Mouse (Mus musculus) embryonic stem cell, embryonic (primary cell): ENCODE data around the gene Tnfsf13b.

ENCODE experiments used
- CTCF ChIA-PET, 4 experiments: fragments of 300-600 bp in 2 of 4; fragments of 350-600 bp in 2 of 4; sonication (Branson Sonifier 250); formaldehyde crosslinking; loops; one replicate each; lab custom pipeline; 2022; ENCODE audit warnings: inconsistent platforms in 2 of 4; lab: Charles Lee
- POLR2A ChIA-PET, 4 experiments: fragments of 300-600 bp in 2 of 4; fragments of 350-600 bp in 2 of 4; sonication (Branson Sonifier 250); formaldehyde crosslinking; loops; one replicate each; lab custom pipeline; 2022; ENCODE audit warnings: antibody characterized with exemption in 4 of 4, inconsistent platforms in 1 of 4; lab: Charles Lee

The Tnfsf13b gene

DNA sequence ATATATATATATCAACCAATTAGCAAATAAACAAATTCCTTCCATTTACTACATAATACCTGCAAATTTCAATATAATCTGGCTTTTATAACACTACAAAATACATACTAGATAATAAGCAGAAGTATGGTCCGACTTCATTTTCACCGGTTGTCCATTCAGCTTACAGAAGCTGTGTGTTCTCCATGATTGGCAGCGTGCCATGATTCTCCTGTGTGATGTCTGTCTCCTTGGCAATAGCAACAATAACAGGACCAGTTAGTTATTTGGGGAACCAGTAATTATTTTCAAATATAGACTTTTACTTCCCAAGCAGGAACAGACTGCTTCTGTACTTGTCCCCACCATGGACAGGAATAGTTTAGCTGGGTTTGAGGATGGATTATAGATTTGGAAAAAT lies 11.0 kb downstream of the Tnfsf13b start:
- ChIA-PET CTCF (no interaction called here), POLR2A (no interaction called here)

DNA sequence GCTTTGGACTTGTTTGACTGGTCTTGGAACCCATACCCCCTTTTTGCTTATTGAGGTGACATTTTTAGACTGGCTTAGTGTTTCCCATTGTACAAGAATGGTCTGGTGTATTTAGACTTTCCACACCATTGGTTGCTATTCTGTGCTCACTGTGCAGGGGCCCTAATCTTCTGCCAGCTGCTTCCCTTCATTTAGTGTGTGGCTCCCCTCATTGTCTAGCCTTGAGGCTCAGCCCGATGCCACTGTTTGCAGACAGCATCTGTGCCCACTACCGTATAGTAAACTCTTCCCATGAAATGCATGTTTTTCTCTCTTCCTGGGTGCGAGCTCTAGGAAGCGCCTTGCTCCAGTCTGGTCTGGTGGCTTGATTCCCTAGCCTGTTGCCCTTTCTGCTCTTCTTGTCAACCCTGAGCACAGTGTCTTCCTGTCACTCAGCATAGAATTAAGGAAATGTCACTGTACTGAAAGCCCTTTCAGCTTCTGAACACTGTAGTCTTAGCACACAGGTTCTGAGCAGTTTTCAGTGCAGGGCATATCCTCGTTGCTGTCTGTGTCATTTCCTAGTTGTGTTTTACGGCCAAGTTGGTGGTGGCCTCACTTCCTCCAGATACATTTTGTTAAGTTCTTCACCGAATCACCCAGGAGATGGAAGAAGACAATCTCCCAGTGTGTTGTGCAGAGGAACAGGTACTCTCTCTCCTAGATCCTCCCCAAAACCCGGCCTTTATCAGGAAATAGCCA lies 24.2 kb downstream of the Tnfsf13b start:
- CTCF ChIA-PET = no interaction called here
- POLR2A ChIA-PET = no interaction called here

DNA sequence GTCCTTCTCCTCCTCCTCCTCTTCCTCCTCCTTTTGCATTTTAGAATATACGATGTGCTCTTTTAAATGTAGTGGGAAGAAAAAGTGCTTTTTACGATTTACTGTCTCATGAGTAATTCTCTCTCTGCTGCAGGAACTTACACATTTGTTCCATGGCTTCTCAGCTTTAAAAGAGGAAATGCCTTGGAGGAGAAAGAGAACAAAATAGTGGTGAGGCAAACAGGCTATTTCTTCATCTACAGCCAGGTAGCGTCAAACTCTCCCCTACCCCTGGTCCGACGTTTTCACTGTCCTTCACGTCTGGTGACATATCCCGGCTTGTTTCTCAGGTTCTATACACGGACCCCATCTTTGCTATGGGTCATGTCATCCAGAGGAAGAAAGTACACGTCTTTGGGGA lies 24.9 kb downstream of the Tnfsf13b start:
- CTCF ChIA-PET = no interaction called here

DNA sequence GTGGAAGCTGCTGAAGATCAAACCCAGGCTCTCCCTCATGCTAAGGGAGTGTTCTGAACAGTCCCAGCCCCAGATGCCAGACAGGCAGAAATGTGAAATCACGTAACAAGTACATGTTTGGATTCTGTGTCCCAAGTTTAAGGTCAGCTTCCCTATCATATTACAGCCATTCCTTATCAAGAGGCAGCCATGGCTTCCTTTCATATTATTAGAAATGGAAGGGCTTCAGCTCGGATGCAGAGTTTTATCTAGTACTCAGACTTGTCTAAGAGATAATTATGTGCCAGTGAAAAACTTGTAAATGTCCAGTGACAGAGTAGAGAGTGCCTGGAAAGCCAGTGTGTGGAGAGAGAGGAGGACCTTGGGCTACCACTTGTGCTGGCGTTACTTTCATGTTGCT lies 34.6 kb downstream of the Tnfsf13b start:
- CTCF ChIA-PET = interaction anchor here in 1 of 4 experiments (1.7 kb wide), 1 partner anchor 362 kb away, joined by 6 read pairs; no protein-coding TSS in a partner anchor
- POLR2A ChIA-PET = no interaction called here

More for the DNA sequence above, 24.9 kb downstream of the Tnfsf13b start:
- POLR2A ChIA-PET = no interaction called here

DNA sequence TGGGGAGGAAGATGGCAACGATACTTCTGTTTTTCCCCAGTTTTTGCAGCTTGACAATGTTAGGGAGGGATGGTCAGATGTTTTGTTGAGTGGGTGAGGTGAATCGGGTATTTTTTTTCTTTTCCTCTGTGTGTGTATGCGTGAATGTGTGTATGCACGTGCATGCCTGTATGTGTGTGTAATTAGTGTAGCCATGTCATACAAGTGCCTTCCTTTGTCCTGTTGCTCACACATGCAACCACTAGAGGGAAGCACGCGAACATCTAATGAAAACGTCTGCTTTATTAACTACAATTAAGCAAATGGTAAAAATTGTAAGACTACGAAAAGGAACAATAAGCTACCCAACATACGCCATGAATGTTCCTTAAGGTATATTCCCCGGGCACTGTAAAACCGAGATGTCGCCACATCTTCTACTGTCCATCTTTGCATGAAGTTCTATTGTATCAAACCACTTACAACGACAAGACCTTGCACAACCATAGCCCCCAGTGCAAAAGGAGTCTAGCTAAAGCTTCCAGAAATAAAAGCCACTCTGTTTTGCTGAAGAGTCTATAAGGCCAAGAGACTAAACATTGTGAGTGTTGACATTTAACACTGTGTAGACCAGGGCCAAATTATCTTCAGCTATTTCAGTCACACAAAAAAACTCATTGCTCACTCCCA lies 37.7 kb downstream of the Tnfsf13b start:
- CTCF ChIA-PET = interaction anchor here in 3 of 4 experiments (0.8 to 2.0 kb wide), 4 partner anchors 359 to 369 kb away, joined by 3 to 8 read pairs (median 8); no protein-coding TSS in a partner anchor
- POLR2A ChIA-PET = no interaction called here

DNA sequence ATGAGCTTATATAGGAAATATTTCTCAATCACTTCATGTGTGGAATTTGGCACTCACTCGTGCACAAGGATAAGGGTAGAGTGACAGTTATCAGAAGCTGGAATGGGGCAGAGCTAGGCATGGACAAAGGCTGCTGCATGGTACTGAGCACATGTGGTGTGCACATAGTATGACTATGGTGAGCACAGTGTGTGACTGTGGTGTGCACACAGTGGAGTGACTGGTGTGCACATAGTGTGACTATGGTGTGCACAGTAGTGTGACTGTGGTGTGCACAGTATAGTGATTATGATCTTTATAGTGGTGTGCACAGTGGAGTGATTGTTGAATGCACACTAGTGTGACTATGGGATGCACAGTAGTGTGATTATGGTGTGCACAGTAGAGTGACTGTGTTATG lies 39.5 kb downstream of the Tnfsf13b start:
- POLR2A ChIA-PET = no interaction called here
- CTCF ChIA-PET = interaction anchor here in 1 of 4 experiments (0.5 kb wide), 1 partner anchor 9 kb away, joined by 13 read pairs; no protein-coding TSS in a partner anchor

DNA sequence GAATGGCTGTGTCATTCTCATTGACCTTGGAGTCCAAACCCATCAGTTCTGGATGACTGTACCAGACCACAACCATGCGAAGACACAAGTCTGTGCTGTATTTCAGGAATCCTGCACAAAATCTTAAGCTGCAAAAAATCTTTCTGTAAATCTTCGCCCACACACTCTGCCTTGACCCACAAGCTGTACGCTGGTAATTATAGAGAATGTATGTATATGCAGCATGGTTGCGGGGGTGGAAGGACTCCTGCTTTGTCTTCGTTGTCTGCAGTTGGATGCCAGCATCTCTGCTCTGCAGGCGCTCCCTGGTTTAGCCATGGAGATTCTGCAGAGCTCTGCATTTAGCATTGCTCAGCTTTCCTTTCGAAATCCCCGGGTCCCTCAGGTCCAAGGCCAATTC lies 42.9 kb downstream of the Tnfsf13b start:
- POLR2A ChIA-PET = no interaction called here
- CTCF ChIA-PET = no interaction called here

DNA sequence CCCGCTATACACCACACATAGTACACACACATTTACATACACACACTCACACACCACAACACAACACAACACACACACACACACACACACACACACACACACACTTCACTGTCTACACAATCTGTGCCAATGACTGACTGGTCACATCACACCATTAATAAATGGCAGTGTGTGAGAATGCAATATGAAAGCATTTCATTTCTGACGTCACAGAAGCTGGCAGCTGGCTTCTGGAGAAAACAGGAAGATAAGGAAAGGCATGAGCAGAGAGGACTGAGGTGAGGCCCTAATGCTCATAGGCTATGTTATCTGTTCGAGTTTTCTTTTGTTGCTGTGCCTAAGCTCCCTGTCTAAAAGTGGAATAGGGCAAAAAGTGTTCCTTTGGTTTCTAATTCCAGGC lies 45.3 kb downstream of the Tnfsf13b start:
- ChIA-PET POLR2A (no interaction called here), CTCF (no interaction called here)

DNA sequence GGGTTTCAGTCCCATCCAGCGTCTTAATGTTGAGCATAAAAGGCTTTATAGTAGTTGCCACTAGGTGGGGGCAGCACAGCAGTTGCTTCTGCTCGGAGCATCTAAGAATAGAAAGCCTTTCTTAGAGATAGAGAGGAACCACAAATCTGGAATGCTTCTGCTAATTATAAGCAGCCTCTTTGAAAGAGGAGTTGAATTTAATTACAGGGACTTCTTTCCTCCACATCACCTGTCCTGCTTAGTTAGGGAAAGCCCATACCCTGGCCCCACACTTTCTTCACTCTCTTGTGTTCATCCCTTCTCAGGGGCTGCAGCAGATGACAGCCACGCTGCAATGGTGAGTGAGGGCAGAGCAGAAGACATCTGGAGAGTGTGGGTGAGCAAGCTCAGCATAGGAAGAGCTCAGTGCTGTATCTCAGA lies 47.3 kb downstream of the Tnfsf13b start:
- ChIA-PET POLR2A (no interaction called here), CTCF (interaction anchor here in 2 of 4 experiments (0.7 to 0.8 kb wide), 2 partner anchors 349 kb away, joined by 3 to 7 read pairs; no protein-coding TSS in a partner anchor)

DNA sequence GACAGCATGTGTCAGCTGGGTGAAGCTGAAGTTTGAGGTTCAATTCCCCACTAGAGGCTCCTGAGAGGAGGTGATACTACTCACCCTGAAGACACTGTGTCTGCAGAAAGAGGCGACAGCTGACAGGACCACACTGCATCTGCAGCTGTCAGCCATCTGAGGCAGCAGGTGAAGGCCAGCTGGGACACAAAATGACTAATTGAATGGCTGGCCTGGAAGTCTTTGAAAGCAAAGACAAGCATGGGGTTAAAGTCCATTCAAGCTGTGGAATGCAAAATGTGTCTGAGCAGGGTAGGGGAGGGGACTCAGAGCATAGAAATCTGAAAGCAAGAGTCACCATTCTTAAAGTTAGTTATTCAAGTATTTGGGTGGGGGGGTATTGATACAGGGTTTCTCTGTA lies 54.7 kb downstream of the Tnfsf13b start:
- ChIA-PET CTCF (no interaction called here), POLR2A (no interaction called here)

DNA sequence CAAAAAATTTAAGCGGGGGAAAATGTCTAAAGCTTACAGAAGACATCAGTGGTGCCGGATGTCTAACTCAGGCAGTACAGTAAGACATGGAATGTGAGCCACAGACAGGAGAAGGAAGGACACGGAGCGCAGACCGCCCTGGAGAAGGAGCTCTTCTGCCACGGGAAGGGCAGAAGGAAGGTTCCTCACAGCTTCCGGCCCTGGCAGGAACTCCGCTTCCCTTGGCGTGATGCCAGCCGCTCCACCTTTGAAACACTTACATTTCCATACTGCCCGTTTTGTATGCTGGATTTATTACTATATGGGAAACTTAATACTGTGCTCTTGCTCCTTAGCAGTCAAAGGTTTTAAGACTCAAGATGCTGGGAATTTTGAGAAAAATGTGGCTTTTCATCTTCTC lies 60.6 kb downstream of the Tnfsf13b start:
- ChIA-PET POLR2A (no interaction called here), CTCF (no interaction called here)

DNA sequence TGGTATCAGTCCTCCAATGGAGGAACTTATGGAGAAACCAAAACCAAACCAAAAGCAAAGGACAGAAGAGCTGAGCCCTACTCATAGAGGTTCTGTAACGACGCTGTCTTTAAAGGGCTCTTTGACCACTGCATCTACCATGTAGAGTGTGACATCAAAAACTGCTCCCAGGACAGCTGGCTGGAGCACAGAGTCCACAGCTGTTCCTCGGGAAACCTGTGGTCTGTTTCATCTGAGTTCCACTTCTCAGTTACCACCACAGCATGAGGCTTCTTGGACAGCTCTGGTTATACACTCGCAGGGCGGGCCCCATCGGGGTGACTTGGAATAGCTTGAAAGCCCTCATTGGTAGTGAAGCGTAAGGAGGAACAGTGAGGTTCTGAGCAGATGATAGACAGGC lies 61.5 kb downstream of the Tnfsf13b start:
- POLR2A ChIA-PET = no interaction called here
- CTCF ChIA-PET = no interaction called here

DNA sequence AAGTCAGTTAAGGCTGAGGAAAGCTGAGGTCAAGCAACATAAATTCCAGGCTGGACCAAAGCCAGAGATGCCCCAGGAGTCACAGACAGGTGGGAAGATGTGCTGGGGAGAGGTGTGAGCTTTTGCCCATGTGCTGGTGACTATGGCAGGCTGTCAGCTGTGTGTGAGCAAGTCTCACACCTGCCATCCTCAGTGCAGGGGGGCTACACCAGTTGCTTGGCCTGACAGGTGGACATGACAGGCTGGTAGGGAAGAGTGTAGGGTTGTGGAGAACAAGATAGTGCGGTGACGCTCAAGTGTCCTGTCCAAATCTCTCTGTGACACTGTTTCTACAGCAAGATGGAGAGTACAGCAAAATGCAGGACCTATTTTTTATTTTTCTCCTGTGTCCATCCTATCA lies 66.1 kb downstream of the Tnfsf13b start:
- ChIA-PET CTCF (no interaction called here), POLR2A (no interaction called here)
